Mouse (Mus musculus): Measurements from ENCODE around the gene Abca16. TPM values are rescaled to one million over a fixed set of nuclear protein-coding genes. Genes with fewer than 3 reads are reported as not detected.
A peak's percentile ranks its signal among the peaks of the same experiment; 100 is the strongest.

The Abca16 gene
- polyA plus RNA-seq (2016; fragmentation: Nextera tagmentation; extraction: Ambion mirVana) = not detected in 2 replicates

DNA sequence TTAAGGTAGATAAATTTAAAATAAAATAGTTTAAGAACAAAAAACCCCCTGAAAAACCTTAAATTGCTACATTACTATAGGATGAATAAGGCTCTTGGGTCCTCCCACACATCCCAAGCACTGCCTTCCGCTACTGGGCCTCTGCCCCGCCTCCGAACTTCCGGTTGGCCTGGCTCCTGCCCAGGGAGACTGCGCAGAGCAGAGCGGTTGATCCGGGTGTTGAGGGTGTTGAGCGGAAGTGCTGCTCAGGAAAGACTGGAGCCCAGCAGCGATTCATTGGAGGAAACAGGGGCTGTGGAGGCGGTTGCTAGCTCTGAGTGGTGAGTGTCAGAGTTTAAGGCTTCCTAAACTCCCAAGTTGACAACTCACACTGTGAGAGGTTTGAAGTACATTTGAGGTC, at the start of gene Abca16:
Gene Abca16, plus strand, starts transcription at position 201 of the 400 bp plus-strand sequence.
- H3K27me3 ChIP-seq (ENCODE audit: insufficient read depth, poor library complexity, severe bottlenecking) = no peaks in the 10 kb centered on the region
- WGBS = 79% methylated on average over 10 of the region's 10 CpGs
- DNase-seq (ENCODE audit: low spot score) = peak; percentile 4
- no peaks in the 10 kb centered on the region for H3K36me3 ChIP-seq
- H3K4me3 ChIP-seq = no peak within 1 kb of the TSS
- no peak within 1 kb of the TSS for H3K27ac ChIP-seq
- no peaks in the 10 kb centered on the region for H3K4me1 ChIP-seq (replicated peaks)
- H3K9me3 ChIP-seq = no peaks in the 10 kb centered on the region

DNA sequence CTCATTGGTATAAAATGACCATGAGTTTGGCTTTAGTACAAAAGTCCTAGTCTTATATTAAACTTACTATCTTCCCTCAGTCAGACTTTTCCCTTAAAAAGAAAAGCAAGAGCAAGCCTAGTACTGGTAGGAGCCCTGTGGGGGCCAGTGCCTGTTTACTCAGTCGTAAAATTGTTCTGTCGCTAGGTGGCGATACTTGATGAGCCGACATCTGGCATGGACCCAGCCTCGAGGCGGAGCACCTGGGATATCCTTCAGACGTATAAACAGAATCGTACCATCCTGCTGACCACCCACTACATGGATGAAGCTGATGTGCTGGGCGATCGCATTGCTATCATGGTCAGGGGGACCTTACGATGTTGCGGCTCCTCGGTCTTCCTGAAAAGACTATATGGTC, 48.3 kb upstream of the Abca16 start:
- DNase-seq (ENCODE audit: low spot score) = peak; percentile 40
- H3K9me3 ChIP-seq = no peaks in the 10 kb centered on the region
- WGBS = 35% methylated on average over 13 of the region's 13 CpGs
- H3K36me3 ChIP-seq = no peaks in the 10 kb centered on the region
- H3K27ac ChIP-seq = no peak overlapping the region
- H3K27me3 ChIP-seq (ENCODE audit: insufficient read depth, poor library complexity, severe bottlenecking) = no peaks in the 10 kb centered on the region
- no peak overlapping the region for H3K4me3 ChIP-seq
- H3K4me1 ChIP-seq (replicated peaks) = no peaks in the 10 kb centered on the region

DNA sequence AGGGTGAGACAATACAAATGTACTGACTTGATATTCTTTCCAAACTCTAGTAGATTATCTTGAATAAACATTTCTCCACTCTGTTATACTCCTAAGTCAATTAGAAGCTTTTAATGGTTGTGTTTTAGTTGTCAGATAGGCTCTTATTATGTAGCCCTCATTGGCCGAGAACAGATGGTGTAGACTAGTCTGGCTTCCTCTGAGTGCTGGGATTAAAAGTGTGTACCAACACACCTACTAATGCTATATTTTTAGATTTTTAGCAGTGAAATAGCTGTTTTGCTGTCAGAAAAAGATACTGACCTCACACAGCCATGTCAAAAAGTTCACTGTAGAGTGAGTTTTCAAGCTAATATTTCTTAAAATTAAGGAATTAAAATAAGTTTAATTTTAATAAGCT, 2.9 kb downstream of the Abca16 start:
- DNase-seq (ENCODE audit: low spot score) = no peak
- no peaks in the 10 kb centered on the region for H3K27me3 ChIP-seq (ENCODE audit: insufficient read depth, poor library complexity, severe bottlenecking)
- H3K36me3 ChIP-seq = no peaks in the 10 kb centered on the region
- 88% methylated on average over 1 of the region's 1 CpGs for WGBS
- no peaks in the 10 kb centered on the region for H3K4me1 ChIP-seq (replicated peaks)
- H3K27ac ChIP-seq = no peak overlapping the region
- H3K9me3 ChIP-seq = no peaks in the 10 kb centered on the region
- H3K4me3 ChIP-seq = no peak overlapping the region

DNA sequence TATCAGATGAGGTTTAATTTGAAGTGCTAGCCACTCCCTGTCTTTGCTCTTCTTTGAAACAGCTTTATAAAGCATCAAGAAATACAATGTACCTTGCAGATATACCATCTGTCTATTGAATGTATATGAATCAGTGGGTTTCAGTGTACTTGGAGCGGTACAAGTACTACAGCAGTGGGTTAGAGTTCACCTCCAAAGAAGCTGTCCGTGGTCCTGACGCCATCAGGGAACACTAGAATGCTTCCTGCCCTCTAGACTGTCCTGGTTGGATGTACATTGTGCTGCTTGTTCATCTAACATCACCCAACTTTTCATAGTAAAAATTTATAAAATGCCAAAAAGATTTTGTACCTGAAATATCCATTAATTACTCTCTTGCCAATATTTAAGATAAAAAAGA, 17.2 kb downstream of the Abca16 start:
- H3K27ac ChIP-seq = no peak overlapping the region
- no peaks in the 10 kb centered on the region for H3K4me1 ChIP-seq (replicated peaks)
- H3K36me3 ChIP-seq = no peaks in the 10 kb centered on the region
- no peak overlapping the region for H3K4me3 ChIP-seq
- H3K9me3 ChIP-seq = no peaks in the 10 kb centered on the region
- WGBS = 24% methylated on average over 3 of the region's 3 CpGs
- no peaks in the 10 kb centered on the region for H3K27me3 ChIP-seq (ENCODE audit: insufficient read depth, poor library complexity, severe bottlenecking)
- DNase-seq (ENCODE audit: low spot score) = peak; percentile 10

DNA sequence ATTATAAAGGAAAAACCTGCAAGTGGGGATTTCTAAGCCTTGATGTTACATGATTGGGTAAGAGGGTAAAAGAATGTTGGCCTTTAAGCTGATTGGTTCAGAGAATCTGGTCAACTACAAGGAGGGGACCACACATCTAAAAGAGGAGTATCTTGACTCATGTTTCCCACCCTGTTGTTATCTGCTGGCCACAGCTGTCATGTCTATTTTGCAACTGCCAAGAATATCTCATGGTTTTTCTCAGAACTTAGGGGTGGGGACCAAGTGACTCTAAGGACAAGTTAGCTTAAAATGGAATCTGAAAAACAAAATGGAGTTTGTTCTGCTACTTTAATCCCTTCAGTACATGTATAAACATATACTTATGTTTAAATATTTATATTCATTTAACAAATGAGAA, 22.0 kb downstream of the Abca16 start:
- Histone ChIP-seq H3K4me3 (no peak overlapping the region), H3K4me1 (replicated peaks) (no peaks in the 10 kb centered on the region), H3K36me3 (no peaks in the 10 kb centered on the region), H3K9me3 (no peaks in the 10 kb centered on the region), H3K27me3 (ENCODE audit: insufficient read depth, poor library complexity, severe bottlenecking) (no peaks in the 10 kb centered on the region), H3K27ac (no peak overlapping the region)
- no peak for DNase-seq (ENCODE audit: low spot score)

DNA sequence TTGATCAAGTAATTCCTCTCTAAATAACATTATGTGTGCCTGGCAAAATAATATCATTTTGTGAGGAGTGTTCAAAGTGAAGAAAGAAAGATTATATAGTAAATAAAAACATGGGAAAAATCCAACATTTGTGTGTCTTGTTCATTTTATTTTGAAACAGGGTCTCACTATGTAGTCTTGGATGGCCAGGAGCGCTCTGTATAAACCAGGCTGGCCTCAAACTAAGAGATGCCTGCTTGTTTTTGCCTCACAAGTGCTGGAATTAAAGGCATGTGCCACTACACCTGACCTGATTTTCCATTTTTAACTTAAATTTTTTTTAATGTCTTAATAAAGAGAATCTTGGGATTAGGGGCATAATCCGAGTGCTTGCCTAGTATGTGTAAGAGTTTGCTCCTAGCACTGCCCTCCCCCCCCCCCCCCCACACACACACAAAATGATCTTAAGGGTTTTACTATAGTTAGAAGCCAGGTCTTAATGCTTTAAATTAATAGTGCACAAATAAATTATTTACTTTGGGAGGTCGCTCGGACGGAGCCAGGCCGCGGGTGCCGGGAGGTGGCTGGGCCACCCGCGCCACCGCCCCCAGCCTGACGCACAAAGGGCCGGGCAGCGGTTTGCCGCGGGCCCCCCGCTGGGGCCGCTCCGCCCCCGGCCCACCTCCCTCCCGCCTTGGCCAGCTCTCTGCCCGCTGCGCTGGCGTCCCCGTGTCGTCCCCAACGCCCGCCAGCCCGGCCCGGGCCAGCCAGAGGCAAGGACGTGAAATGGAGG, 94.6 kb downstream of the Abca16 start:
- DNase-seq (ENCODE audit: low spot score) = peak; percentile 61
- H3K4me3 ChIP-seq = peak overlapping the region; percentile 60
- H3K27ac ChIP-seq = peak overlapping the region; percentile 85
- H3K9me3 ChIP-seq = peaks cover 9% of the 10 kb centered on the region
- WGBS = 9% methylated on average over 31 of the region's 31 CpGs
- peaks cover 7% of the 10 kb centered on the region for H3K4me1 ChIP-seq (replicated peaks)
- 0 out of 2 replicates have a peak, but pooled peaks cover 4% of the 10 kb centered on the region for H3K27me3 ChIP-seq (ENCODE audit: insufficient read depth, poor library complexity, severe bottlenecking)
- H3K36me3 ChIP-seq = no peaks in the 10 kb centered on the region

DNA sequence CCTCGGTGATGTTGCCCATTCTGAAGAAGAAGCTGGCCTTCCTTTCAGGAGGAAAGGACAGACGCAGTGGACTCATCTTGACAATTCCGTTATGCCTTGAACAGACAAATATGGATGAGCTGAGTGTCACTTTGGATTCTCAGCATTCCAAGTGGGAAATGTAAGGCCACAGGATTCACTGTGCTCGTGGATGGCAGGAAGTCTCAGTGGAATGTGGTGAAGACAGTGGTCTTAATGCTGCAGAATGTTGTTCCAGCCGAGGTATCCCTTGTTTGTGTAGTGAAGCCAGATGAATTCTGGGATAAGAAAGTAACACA, 95.2 kb downstream of the Abca16 start:
- H3K9me3 ChIP-seq = peaks cover 9% of the 10 kb centered on the region
- 24% methylated on average over 5 of the region's 5 CpGs for WGBS
- no peaks in the 10 kb centered on the region for H3K36me3 ChIP-seq
- 0 out of 2 replicates have a peak, but pooled peaks cover 4% of the 10 kb centered on the region for H3K27me3 ChIP-seq (ENCODE audit: insufficient read depth, poor library complexity, severe bottlenecking)
- H3K27ac ChIP-seq = peak overlapping the region; percentile 85
- peaks cover 7% of the 10 kb centered on the region for H3K4me1 ChIP-seq (replicated peaks)
- no peak for DNase-seq (ENCODE audit: low spot score)
- peak overlapping the region; percentile 60 for H3K4me3 ChIP-seq

DNA sequence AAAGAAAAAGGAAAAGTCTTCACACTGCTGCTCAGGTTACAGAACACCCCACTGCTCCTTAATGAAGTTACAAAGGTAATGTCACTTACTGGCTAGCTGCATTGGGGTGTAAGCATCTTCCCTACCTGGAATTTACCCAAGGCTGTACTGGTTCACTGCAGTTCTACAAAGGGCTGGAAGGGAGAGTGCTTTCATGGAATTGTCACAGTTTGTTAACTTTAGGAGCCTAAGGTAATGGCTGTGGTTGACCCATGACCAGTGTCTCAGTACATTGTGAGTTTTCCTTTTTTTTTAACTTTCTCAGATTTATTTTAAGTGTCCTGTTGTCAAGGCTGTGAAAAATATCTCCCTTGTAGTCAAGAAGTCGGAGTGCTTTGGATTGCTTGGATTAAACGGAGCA, 125.4 kb downstream of the Abca16 start:
- H3K36me3 ChIP-seq = no peaks in the 10 kb centered on the region
- no peaks in the 10 kb centered on the region for H3K4me1 ChIP-seq (replicated peaks)
- H3K9me3 ChIP-seq = no peaks in the 10 kb centered on the region
- WGBS = 76% methylated on average over 2 of the region's 2 CpGs
- no peak for DNase-seq (ENCODE audit: low spot score)
- H3K27me3 ChIP-seq (ENCODE audit: insufficient read depth, poor library complexity, severe bottlenecking) = no peaks in the 10 kb centered on the region
- no peak overlapping the region for H3K4me3 ChIP-seq
- H3K27ac ChIP-seq = no peak overlapping the region

DNA sequence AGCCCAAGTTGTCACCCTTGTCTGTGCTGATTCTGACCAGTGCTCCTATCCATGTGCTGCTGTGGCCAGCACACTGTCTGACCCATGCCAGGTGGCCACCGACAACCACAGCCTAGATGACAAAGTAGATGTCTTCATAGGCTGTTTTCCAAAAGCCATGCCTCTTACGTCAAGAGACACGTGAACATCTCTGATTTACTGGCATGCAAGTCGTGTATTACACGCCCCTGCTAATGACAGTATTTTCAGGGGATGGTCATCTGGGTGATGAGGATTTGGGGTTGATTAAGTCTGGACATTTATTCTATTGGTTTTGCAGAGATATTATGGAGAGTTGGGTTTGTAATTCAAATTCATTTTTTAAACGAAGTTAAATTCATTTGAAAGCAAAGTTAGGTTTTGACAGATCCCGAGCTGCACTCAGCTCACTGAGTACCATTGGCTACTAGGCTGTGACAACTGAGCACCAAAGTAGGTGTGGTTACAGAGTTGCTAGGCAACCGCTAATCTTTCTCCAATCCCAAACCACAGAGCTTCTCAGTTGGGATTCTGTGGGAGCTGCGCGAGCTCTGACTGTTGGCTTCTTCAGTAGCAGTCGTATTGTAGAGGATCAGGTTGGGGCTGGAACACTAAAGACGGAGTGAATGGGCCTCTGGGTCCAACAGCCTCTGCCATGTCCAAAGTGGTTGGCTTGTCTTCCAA, 143.2 kb downstream of the Abca16 start:
- no peaks in the 10 kb centered on the region for H3K9me3 ChIP-seq
- H3K27ac ChIP-seq = no peak overlapping the region
- WGBS = 47% methylated on average over 12 of the region's 12 CpGs
- peak overlapping the region; percentile 32 for H3K4me3 ChIP-seq
- H3K36me3 ChIP-seq = no peaks in the 10 kb centered on the region
- H3K27me3 ChIP-seq (ENCODE audit: insufficient read depth, poor library complexity, severe bottlenecking) = no peaks in the 10 kb centered on the region
- H3K4me1 ChIP-seq (replicated peaks) = 0 out of 2 replicates have a peak, but pooled peaks cover 7% of the 10 kb centered on the region
- DNase-seq (ENCODE audit: low spot score) = peak; percentile 7

DNA sequence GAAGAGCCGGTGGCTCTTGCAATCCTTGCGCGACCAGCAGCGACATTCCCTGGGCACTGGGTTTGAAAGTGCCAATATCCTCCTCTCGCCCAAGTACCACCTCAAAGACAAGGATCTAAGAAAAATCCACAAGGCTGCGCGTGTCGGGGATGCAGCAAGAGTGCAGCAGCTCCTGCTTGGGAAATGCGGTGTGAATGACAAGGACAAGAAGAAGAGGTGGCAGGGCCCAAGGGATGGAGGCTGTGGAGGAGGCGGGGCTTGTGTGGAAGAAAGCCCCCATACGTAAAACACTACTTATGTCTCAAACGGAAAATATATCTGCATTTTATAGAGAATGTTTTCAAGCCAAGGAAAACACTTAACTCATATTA, 143.7 kb downstream of the Abca16 start:
- Histone ChIP-seq H3K4me3 (peak overlapping the region; percentile 32), H3K27me3 (ENCODE audit: insufficient read depth, poor library complexity, severe bottlenecking) (no peaks in the 10 kb centered on the region), H3K9me3 (no peaks in the 10 kb centered on the region), H3K36me3 (no peaks in the 10 kb centered on the region), H3K27ac (no peak overlapping the region), H3K4me1 (replicated peaks) (0 out of 2 replicates have a peak, but pooled peaks cover 7% of the 10 kb centered on the region)
- DNase-seq (ENCODE audit: low spot score) = no peak
- 44% methylated on average over 12 of the region's 12 CpGs for WGBS

DNA sequence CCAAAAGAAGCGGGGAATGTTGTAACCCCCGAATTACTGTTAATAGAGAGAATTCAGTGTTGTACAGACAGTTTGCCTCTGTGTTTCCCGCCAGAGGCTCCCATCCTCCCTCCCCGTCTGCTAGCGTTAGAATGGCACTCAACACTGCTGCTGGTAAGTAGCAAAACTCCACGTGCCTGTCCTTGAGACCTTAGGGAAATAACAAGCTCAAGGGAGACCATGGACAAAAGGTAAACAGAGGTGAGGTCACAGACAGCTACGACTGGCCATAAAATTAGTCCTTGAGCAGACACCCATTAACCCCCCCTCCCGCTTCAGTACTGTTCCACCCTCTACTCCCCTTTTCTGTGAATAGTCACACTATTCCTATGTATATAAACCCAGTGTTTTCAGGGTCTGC, 157.9 kb downstream of the Abca16 start:
- DNase-seq (ENCODE audit: low spot score) = no peak
- no peaks in the 10 kb centered on the region for H3K36me3 ChIP-seq
- WGBS = 85% methylated on average over 8 of the region's 8 CpGs
- H3K27me3 ChIP-seq (ENCODE audit: insufficient read depth, poor library complexity, severe bottlenecking) = no peaks in the 10 kb centered on the region
- no peaks in the 10 kb centered on the region for H3K9me3 ChIP-seq
- no peak overlapping the region for H3K4me3 ChIP-seq
- no peaks in the 10 kb centered on the region for H3K4me1 ChIP-seq (replicated peaks)
- H3K27ac ChIP-seq = no peak overlapping the region

DNA sequence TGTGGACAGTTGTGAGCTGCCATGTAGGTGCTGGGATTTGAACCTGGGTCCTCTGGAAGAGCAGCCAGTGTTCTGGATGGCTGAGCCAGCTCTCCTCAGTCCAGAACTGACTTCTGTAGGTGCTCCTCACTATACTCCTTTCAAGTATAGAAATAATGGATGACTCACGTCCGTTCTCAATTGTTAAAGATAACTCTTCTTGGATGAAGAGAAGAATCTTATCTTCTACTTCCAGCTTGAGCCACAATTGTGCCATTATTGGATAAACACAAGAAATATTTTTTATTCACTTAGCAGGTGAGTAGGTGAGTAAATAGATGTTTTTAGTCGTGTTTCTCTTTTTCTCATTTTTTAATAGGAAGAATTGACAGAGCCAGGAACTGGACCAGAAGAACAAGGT, 167.1 kb downstream of the Abca16 start:
- H3K36me3 ChIP-seq = no peaks in the 10 kb centered on the region
- no peaks in the 10 kb centered on the region for H3K27me3 ChIP-seq (ENCODE audit: insufficient read depth, poor library complexity, severe bottlenecking)
- DNase-seq (ENCODE audit: low spot score) = no peak
- H3K4me1 ChIP-seq (replicated peaks) = no peaks in the 10 kb centered on the region
- no peak overlapping the region for H3K27ac ChIP-seq
- no peaks in the 10 kb centered on the region for H3K9me3 ChIP-seq
- no peak overlapping the region for H3K4me3 ChIP-seq
- 77% methylated on average over 3 of the region's 3 CpGs for WGBS
